Comparison of ENCODE assay signal across 20 mouse cellular contexts in genomic region chr3:83192401-83192800, GRCm38 (mm10).
DNase-seq lines count a peak whose midpoint lies in the region; ATAC-seq lines count a peak whose summit lies in the region.
"Had no signal": no experiment of that assay in that cellular context is flagged by ENCODE, and none has a peak within 500 bp of the region (broad histone marks: within the 10 kb centered on the region; RNA-seq: fewer than 3 reads in every experiment).

No protein-coding gene starts in this region.

- no peak overlapping the region for H3K4me2 ChIP-seq in forebrain, embryonic 13.5 days
- H3K4me2 ChIP-seq: heart, embryonic 12.5 days; hindbrain, embryonic 14.5 days had no signal

- H3K9me3 ChIP-seq in forebrain, embryonic 13.5 days (replicated peaks) = no peaks in the 10 kb centered on the region
- H3K9me3 ChIP-seq in forebrain, embryonic 10.5 days = no peaks in the 10 kb centered on the region
- H3K9me3 ChIP-seq: embryonic facial prominence, embryonic 10.5 days; G1E; heart, embryonic 12.5 days; hindbrain, embryonic 10.5 days had no signal

- no peak for DNase-seq in forebrain, embryonic 10.5 days (ENCODE audit: extremely low spot score, low spot score)
- peak; percentile 12 to 67 for DNase-seq in layer of hippocampus, adult 18-20 months (ENCODE audit: low spot score in 2 of 2)
- no peak for DNase-seq in layer of hippocampus, postnatal 10 days (ENCODE audit: low spot score in 2 of 2)
- DNase-seq in layer of hippocampus, adult 8-10 months (ENCODE audit: low spot score in 2 of 2) = peak; percentile 17 to 20
- no peak for DNase-seq in ovary, postnatal 36 days (ENCODE audit: low spot score)
- no peak for DNase-seq in cerebellum, postnatal 14 days
- DNase-seq: adrenal gland, postnatal 10 days; B cell, adult 2 months; cerebellum, adult 18-20 months; cerebellum, adult 9-11 months; gastrocnemius, adult 2 months; gastrocnemius, postnatal 25 days had no signal

- no peak overlapping the region for H3K27ac ChIP-seq in forebrain, embryonic 13.5 days
- no peak overlapping the region for H3K27ac ChIP-seq in forebrain, embryonic 10.5 days
- H3K27ac ChIP-seq: embryonic facial prominence, embryonic 10.5 days; gastrocnemius, adult 2 months; hindbrain, embryonic 10.5 days; hindbrain, embryonic 14.5 days had no signal

- ATAC-seq in forebrain, embryonic 13.5 days = peak; percentile 48; the same call in 1 of the 2 replicates
- ATAC-seq: CD4-positive, CD25-positive, alpha-beta regulatory T cell, adult 4 months; intestine, embryonic 16.5 days had no signal

- no peaks in the 10 kb centered on the region for H3K27me3 ChIP-seq in forebrain, embryonic 13.5 days
- no peaks in the 10 kb centered on the region for H3K27me3 ChIP-seq in forebrain, embryonic 10.5 days (ENCODE audit: poor library complexity, severe bottlenecking)
- H3K27me3 ChIP-seq: heart, embryonic 12.5 days had no signal

- H3K4me1 ChIP-seq in forebrain, embryonic 13.5 days = no peaks in the 10 kb centered on the region
- no peaks in the 10 kb centered on the region for H3K4me1 ChIP-seq in forebrain, embryonic 10.5 days
- H3K4me1 ChIP-seq: embryonic facial prominence, embryonic 10.5 days; heart, embryonic 12.5 days; hindbrain, embryonic 10.5 days had no signal

- no peak overlapping the region for H3K4me3 ChIP-seq in forebrain, embryonic 13.5 days
- no peak overlapping the region for H3K4me3 ChIP-seq in forebrain, embryonic 10.5 days
- H3K4me3 ChIP-seq: embryonic facial prominence, embryonic 10.5 days; gastrocnemius, adult 2 months; heart, embryonic 12.5 days; hindbrain, embryonic 10.5 days had no signal

- WGBS in forebrain, embryonic 13.5 days = 79% methylated on average over 1 of the region's 1 CpGs
- 73% methylated on average over 1 of the region's 1 CpGs for WGBS in forebrain, embryonic 10.5 days

- no peak overlapping the region for H3K9ac ChIP-seq in forebrain, embryonic 13.5 days
- H3K9ac ChIP-seq: heart, embryonic 12.5 days; hindbrain, embryonic 14.5 days had no signal

- H3K36me3 ChIP-seq in forebrain, embryonic 13.5 days (ENCODE audit: poor library complexity, severe bottlenecking) = no peaks in the 10 kb centered on the region
- no peaks in the 10 kb centered on the region for H3K36me3 ChIP-seq in forebrain, embryonic 10.5 days (replicated peaks)
- H3K36me3 ChIP-seq: embryonic facial prominence, embryonic 10.5 days; G1E; heart, embryonic 12.5 days; hindbrain, embryonic 10.5 days had no signal

Comparison
In these comparisons a context has a peak if more than half of its experiments do, and no peak if none do; other contexts are left out.
1. DNase-seq: peak in layer of hippocampus, adult 18-20 months (2 of 2) and layer of hippocampus, adult 8-10 months (2 of 2); none in forebrain, embryonic 10.5 days (single experiment), layer of hippocampus, postnatal 10 days (0 of 2), ovary, postnatal 36 days (single experiment) and cerebellum, postnatal 14 days (0 of 2).